Mouse (Mus musculus) small intestine, adult 2 months (tissue): ENCODE measurements around the gene Itfg2.

Experiments
- CTCF ChIP-seq: fragments of 200-500 bp; IDR thresholded peaks from 2 replicates; pipeline ENCODE4 v1.5.1; 2012; ENCODE audit warnings: low read depth, mild to moderate bottlenecking, control low read depth, inconsistent platforms, low read length, moderate library complexity, mixed read lengths; ENCODE audit not compliant: insufficient replicate concordance, insufficient read length; ENCODE audit errors: extremely low read depth
- POLR2A ChIP-seq: fragments of 200-500 bp; IDR thresholded peaks from 2 replicates; pipeline ENCODE4 v1.6.1; 2012; ENCODE audit warnings: low read depth, mild to moderate bottlenecking, control low read depth, inconsistent platforms, low read length, moderate library complexity

DNA sequence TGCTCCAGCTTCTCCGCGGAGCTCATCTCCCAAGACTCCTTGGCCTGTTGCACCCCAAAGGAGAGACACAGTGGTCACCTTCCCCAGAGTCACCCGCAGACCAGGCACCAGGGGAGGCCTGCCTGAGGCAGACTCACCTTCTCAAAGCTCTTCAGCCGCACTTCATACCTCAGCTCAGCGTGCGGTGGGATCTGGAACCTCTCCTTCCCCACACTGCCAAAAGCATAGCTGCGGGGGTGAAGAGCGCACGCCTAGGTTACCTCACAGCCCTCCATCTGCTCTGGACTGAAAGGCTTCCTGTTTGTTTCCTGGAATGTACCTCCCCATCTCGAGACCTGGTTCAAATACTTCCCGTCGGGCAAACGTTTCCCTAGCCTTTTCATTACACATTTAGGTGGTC lies 8.8 kb upstream of the Itfg2 start:
- TF ChIP-seq CTCF (no peak), POLR2A (no peak)
